Mouse (Mus musculus) G1E (cell line): Measurements from ENCODE around the gene Klhdc8a.

Source experiments
- CTCF ChIP-seq: IDR thresholded peaks from 2 replicates; pipeline ENCODE4 v1.5.1; 2012; ENCODE audit warnings: low read depth, low read length, inconsistent platforms, mixed read lengths
- GATA2 ChIP-seq: IDR thresholded peaks from 2 replicates; pipeline ENCODE4 v1.6.1; 2012; ENCODE audit warnings: low read depth, low read length, inconsistent platforms, borderline replicate concordance
- TAL1 ChIP-seq: conservative IDR thresholded peaks from 2 replicates; pipeline ENCODE4 v1.6.1; 2012; ENCODE audit warnings: low read depth, low read length, inconsistent platforms, mixed read lengths

DNA sequence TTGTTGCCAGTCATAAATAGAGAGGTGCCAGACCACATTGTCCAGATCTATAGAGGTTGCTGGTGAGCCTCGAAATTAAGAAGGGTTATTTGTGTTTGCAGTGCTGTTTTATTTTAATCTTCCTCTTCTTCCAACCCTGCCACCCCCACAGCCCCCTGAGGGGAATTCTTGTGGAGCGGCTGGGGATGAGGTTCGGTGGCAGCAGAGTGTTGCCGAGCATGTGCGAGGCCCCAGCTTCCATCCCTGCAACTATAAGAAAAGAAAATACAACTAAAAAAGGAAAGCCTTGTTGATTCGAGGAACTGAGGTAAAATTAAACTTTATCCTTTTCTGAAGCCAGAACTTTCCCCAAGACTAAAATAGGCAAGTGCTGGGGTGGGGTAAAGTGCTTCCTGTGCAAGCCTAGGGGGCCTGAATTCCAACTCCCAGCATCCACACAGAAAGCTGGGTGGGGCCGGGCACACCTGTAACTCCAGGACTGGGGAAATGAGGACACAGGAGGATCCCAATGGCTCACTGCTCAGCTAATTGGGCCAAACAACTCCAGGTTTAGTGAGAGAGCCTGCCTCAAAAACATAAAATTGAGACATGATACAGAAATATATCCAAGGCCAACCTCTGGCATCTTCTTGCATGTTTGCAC, 29.9 kb upstream of the Klhdc8a start:
- TF ChIP-seq CTCF (no peak), GATA2 (no peak), TAL1 (no peak)
